In genomic region chr8:123185566-123186409, GRCm38 (mm10) we compare ENCODE assay signal across 7 mouse cellular contexts. TPM values are rescaled to one million over a fixed set of nuclear protein-coding genes. Genes with fewer than 3 reads are reported as not detected.
DNase-seq lines count a peak whose midpoint lies in the region; ATAC-seq lines count a peak whose summit lies in the region.

Gene Dpep1 (plus strand): TSS chr8:123186242.

- H3K9me3 ChIP-seq in kidney, embryonic 15.5 days (replicated peaks) = no peaks in the 10 kb centered on the region
- H3K9me3 ChIP-seq in neural tube, embryonic 11.5 days (ENCODE audit: control insufficient read depth, low read length) = no peaks in the 10 kb centered on the region

- H3K9ac ChIP-seq in kidney, embryonic 15.5 days = no peak within 1 kb of the TSS
- H3K9ac ChIP-seq in neural tube, embryonic 11.5 days (ENCODE audit: low read length) = peak within 1 kb of the TSS; percentile 26; the same call in 1 of the 2 replicates

- ATAC-seq in kidney, embryonic 15.5 days (replicated peaks; ENCODE audit: low FRiP score) = peak; percentile 23
- ATAC-seq in neural tube, embryonic 11.5 days (ENCODE audit: insufficient read depth, low FRiP score, low TSS enrichment) = no peak

- peak within 1 kb of the TSS; percentile 67 for H3K27ac ChIP-seq in kidney, embryonic 15.5 days
- H3K27ac ChIP-seq in neural tube, embryonic 11.5 days (ENCODE audit: low read depth, low read length) = no peak within 1 kb of the TSS

- peaks cover 27% of the 10 kb centered on the region for H3K4me1 ChIP-seq in kidney, embryonic 15.5 days
- H3K4me1 ChIP-seq in neural tube, embryonic 11.5 days (ENCODE audit: control insufficient read depth, insufficient read depth, low read length) = peaks cover 4% of the 10 kb centered on the region; the same call in 1 of the 2 replicates

- peak within 1 kb of the TSS; percentile 8; the same call in 1 of the 2 replicates for H3K4me2 ChIP-seq in kidney, embryonic 15.5 days
- H3K4me2 ChIP-seq in neural tube, embryonic 11.5 days (ENCODE audit: low read depth) = no peak within 1 kb of the TSS

- peak; percentile 80 for DNase-seq in embryo, embryonic 10.5 days (ENCODE audit: low spot score)
- DNase-seq in heart, adult 18-20 months = peak; percentile 82 to 89
- no peak for DNase-seq in neural tube, embryonic 11.5 days (ENCODE audit: low spot score)
- no peak for DNase-seq in right cerebral cortex, adult 2 months (ENCODE audit: low spot score in 2 of 2)
- no peak for DNase-seq in spleen, postnatal 4 days (ENCODE audit: low spot score in 2 of 2)
- no peak for DNase-seq in frontal cortex, postnatal 36 days (ENCODE audit: low spot score in 2 of 2)

- H3K36me3 ChIP-seq in kidney, embryonic 15.5 days = no peaks in the 10 kb centered on the region
- H3K36me3 ChIP-seq in neural tube, embryonic 11.5 days (ENCODE audit: control insufficient read depth, insufficient read depth, low read length) = no peaks in the 10 kb centered on the region

- no peak within 1 kb of the TSS for H3K4me3 ChIP-seq in kidney, embryonic 15.5 days (replicated peaks)
- H3K4me3 ChIP-seq in neural tube, embryonic 11.5 days (ENCODE audit: low read depth, low read length) = no peak within 1 kb of the TSS

- 15% methylated on average over 19 of the region's 19 CpGs for WGBS in kidney, embryonic 15.5 days
- WGBS in neural tube, embryonic 11.5 days = 43% methylated on average over 19 of the region's 19 CpGs

- no peaks in the 10 kb centered on the region; the same call in 1 of the 2 replicates for H3K27me3 ChIP-seq in kidney, embryonic 15.5 days
- H3K27me3 ChIP-seq in neural tube, embryonic 11.5 days (ENCODE audit: control insufficient read depth, insufficient read depth, low read length) = no peaks in the 10 kb centered on the region

RNA-seq across cellular contexts. Expression of gene Dpep1, which starts in this region (rescaled TPM):
- total RNA-seq in heart, adult 18-20 months (2021) = 10 to 100 TPM; 28.2 to 38.9 TPM
- 4.4 and 5.5 TPM in 2 replicates for polyA plus RNA-seq in kidney, embryonic 15.5 days (2015; fragmentation: Nextera tagmentation; extraction: Ambion mirVana)
- 0.66 and 1.3 TPM in 2 replicates for polyA plus RNA-seq in neural tube, embryonic 11.5 days (2014; fragmentation: Nextera tagmentation; extraction: Ambion mirVana)

Comparison
In these comparisons a context has a peak if more than half of its experiments do, and no peak if none do; other contexts are left out.
1. DNase-seq: peak in embryo, embryonic 10.5 days (single experiment) and heart, adult 18-20 months (2 of 2); none in neural tube, embryonic 11.5 days (single experiment), right cerebral cortex, adult 2 months (0 of 2), spleen, postnatal 4 days (0 of 2) and frontal cortex, postnatal 36 days (0 of 2).